Mouse (Mus musculus) MEL (cell line): ENCODE measurements at regions not wholly inside any gene's neighbourhood (a gene's known extent, or its start where the extent isn't known, plus 50 kb on each side); places are given as distances from the start of the nearest gene placed in this dataset.

Experiments used
- DNase-seq: peaks from one replicate; pipeline ENCODE4 v3.0.0; 2011; ENCODE audit warnings: low read depth, low spot score
- H3K27ac ChIP-seq: 2 replicates; pipeline ENCODE4 v1.5.1; 2012; ENCODE audit warnings: low read depth, mild to moderate bottlenecking, control low read depth, low read length, moderate library complexity; ENCODE audit not compliant: control insufficient read depth
- H3K27me3 ChIP-seq, 2 experiments: fragments of 150-350 bp in 1 of 2; sonication (generic) in 1 of 2; 2 replicates each; pipeline ENCODE4 v1.6.1; 2012; ENCODE audit warnings: low read length in 2 of 2, mild to moderate bottlenecking in 2 of 2, improper control_type of control experiment in 1 of 2, moderate library complexity in 1 of 2; ENCODE audit not compliant: insufficient read depth in 2 of 2, control insufficient read depth in 1 of 2
- H3K36me3 ChIP-seq, 2 experiments: 2 replicates each; pipeline ENCODE4 v1.6.1; 2012 to 2014; ENCODE audit warnings: low read length in 2 of 2, improper control_type of control experiment in 1 of 2, inconsistent platforms in 1 of 2, mild to moderate bottlenecking in 1 of 2; ENCODE audit not compliant: insufficient read depth in 2 of 2, control insufficient read depth in 1 of 2
- H3K4me1 ChIP-seq, 2 experiments: fragments of 150-350 bp in 1 of 2; sonication (generic) in 1 of 2; 2 replicates each; pipeline ENCODE4 v1.6.1; 2012; ENCODE audit warnings: low read length in 2 of 2, improper control_type of control experiment in 1 of 2, mild to moderate bottlenecking in 1 of 2; ENCODE audit not compliant: insufficient read depth in 2 of 2, control insufficient read depth in 1 of 2
- H3K4me3 ChIP-seq, 2 experiments: fragments of 150-350 bp in 1 of 2; sonication (generic) in 1 of 2; 2 replicates each; pipeline ENCODE4 v1.5.1; 2012; ENCODE audit warnings: low read depth in 2 of 2, low read length in 2 of 2, mild to moderate bottlenecking in 2 of 2, moderate library complexity in 2 of 2, control low read depth in 1 of 2, improper control_type of control experiment in 1 of 2; ENCODE audit not compliant: control insufficient read depth in 1 of 2, insufficient read depth in 1 of 2
- H3K79me2 ChIP-seq: 2 replicates; pipeline ENCODE4 v1.6.1; 2012; ENCODE audit warnings: mild to moderate bottlenecking, low read length, moderate library complexity; ENCODE audit not compliant: control insufficient read depth, poor library complexity, insufficient read depth
- H3K9ac ChIP-seq: 2 replicates; pipeline ENCODE4 v1.6.1; 2012; ENCODE audit warnings: low read depth, mild to moderate bottlenecking, control low read depth, low read length, moderate library complexity; ENCODE audit not compliant: control insufficient read depth, poor library complexity, severe bottlenecking
- H3K9me3 ChIP-seq: fragments of 150-350 bp; sonication (generic); replicated peaks from 2 replicates; pipeline ENCODE4 v1.6.1; 2012; ENCODE audit warnings: mild to moderate bottlenecking, low read length, improper control_type of control experiment, moderate library complexity; ENCODE audit not compliant: insufficient read depth
- BHLHE40 ChIP-seq: IDR thresholded peaks from 2 replicates; pipeline ENCODE4 v1.6.1; 2012; ENCODE audit warnings: low read depth, mild to moderate bottlenecking, inconsistent platforms, low read length, improper control_type of control experiment, borderline replicate concordance
- CHD2 ChIP-seq: IDR thresholded peaks from 2 replicates; pipeline ENCODE4 v1.6.1; 2011; ENCODE audit warnings: low read length, improper control_type of control experiment
- CTCF ChIP-seq, 3 experiments: IDR thresholded peaks in 2 of 3; conservative IDR thresholded peaks in 1 of 3; 2 replicates each; pipeline ENCODE4 v1.5.1; 2011 to 2012; ENCODE audit warnings: low read length in 3 of 3, low read depth in 2 of 3, mild to moderate bottlenecking in 2 of 3, improper control_type of control experiment in 1 of 3, inconsistent platforms in 1 of 3, mixed read lengths in 1 of 3, moderate library complexity in 1 of 3; ENCODE audit not compliant: control insufficient read depth in 1 of 3, insufficient read depth in 1 of 3, poor library complexity in 1 of 3, severe bottlenecking in 1 of 3
- EP300 ChIP-seq, 2 experiments: IDR thresholded peaks; 2 replicates each; pipeline ENCODE4 v1.6.1; 2011; ENCODE audit warnings: improper control_type of control experiment in 2 of 2, low read length in 2 of 2, low read depth in 1 of 2, mild to moderate bottlenecking in 1 of 2
- ETS1 ChIP-seq: IDR thresholded peaks from 2 replicates; pipeline ENCODE4 v1.6.1; 2012; ENCODE audit warnings: low read depth, mild to moderate bottlenecking, inconsistent platforms, low read length, improper control_type of control experiment, moderate library complexity
- GATA1 ChIP-seq: IDR thresholded peaks from 2 replicates; pipeline ENCODE4 v1.6.1; 2011; ENCODE audit warnings: low read depth, low read length, improper control_type of control experiment
- HCFC1 ChIP-seq: IDR thresholded peaks from 2 replicates; pipeline ENCODE4 v1.6.1; 2012; ENCODE audit warnings: low read depth, mild to moderate bottlenecking, inconsistent platforms, low read length, improper control_type of control experiment, moderate library complexity
- KAT2A ChIP-seq: conservative IDR thresholded peaks from 2 replicates; pipeline ENCODE4 v1.6.1; 2012; ENCODE audit warnings: low read depth, low read length, improper control_type of control experiment, inconsistent platforms
- MAFK ChIP-seq: IDR thresholded peaks from 2 replicates; pipeline ENCODE4 v1.6.1; 2011; ENCODE audit warnings: low read depth, mild to moderate bottlenecking, low read length, improper control_type of control experiment, borderline replicate concordance
- MAZ ChIP-seq: IDR thresholded peaks from 2 replicates; pipeline ENCODE4 v1.6.1; 2012; ENCODE audit warnings: low read depth, mild to moderate bottlenecking, inconsistent platforms, low read length, improper control_type of control experiment
- MEF2A ChIP-seq: IDR thresholded peaks from 2 replicates; pipeline ENCODE4 v1.6.1; 2014; ENCODE audit warnings: low read depth, mild to moderate bottlenecking, inconsistent platforms, low read length, improper control_type of control experiment; ENCODE audit not compliant: poor library complexity, insufficient replicate concordance, severe bottlenecking; ENCODE audit errors: extremely low read depth
- MXI1 ChIP-seq: IDR thresholded peaks from 2 replicates; pipeline ENCODE4 v1.6.1; 2011; ENCODE audit warnings: mild to moderate bottlenecking, low read depth, low read length, improper control_type of control experiment
- MYB ChIP-seq: IDR thresholded peaks from 2 replicates; pipeline ENCODE4 v1.6.1; 2011; ENCODE audit warnings: mild to moderate bottlenecking, low read depth, low read length, improper control_type of control experiment
- MYC ChIP-seq: IDR thresholded peaks from 2 replicates; pipeline ENCODE4 v1.6.1; 2011; ENCODE audit warnings: low read depth, mild to moderate bottlenecking, low read length, improper control_type of control experiment, moderate library complexity
- NRF1 ChIP-seq: IDR thresholded peaks from 2 replicates; pipeline ENCODE4 v1.6.1; 2014; ENCODE audit warnings: low read depth, mild to moderate bottlenecking, inconsistent platforms, low read length, improper control_type of control experiment, moderate library complexity; ENCODE audit not compliant: poor library complexity, insufficient read depth, severe bottlenecking
- POLR2AphosphoS2 ChIP-seq: IDR thresholded peaks from 2 replicates; pipeline ENCODE4 v1.6.1; 2011; ENCODE audit warnings: low read length, improper control_type of control experiment
- POLR2AphosphoS5 ChIP-seq: IDR thresholded peaks from 2 replicates; pipeline ENCODE4 v1.6.1; 2012; ENCODE audit warnings: low read depth, borderline replicate concordance, mild to moderate bottlenecking, inconsistent platforms, low read length, moderate library complexity, mixed read lengths
- RAD21 ChIP-seq: IDR thresholded peaks from 2 replicates; pipeline ENCODE4 v1.6.1; 2011; ENCODE audit warnings: mild to moderate bottlenecking, low read depth, low read length, improper control_type of control experiment
- RCOR1 ChIP-seq: IDR thresholded peaks from 2 replicates; pipeline ENCODE4 v1.6.1; 2012; ENCODE audit warnings: low read depth, mild to moderate bottlenecking, inconsistent platforms, low read length, improper control_type of control experiment
- SIN3A ChIP-seq: IDR thresholded peaks from 2 replicates; pipeline ENCODE4 v1.6.1; 2012; ENCODE audit warnings: low read length, improper control_type of control experiment, inconsistent platforms
- TBP ChIP-seq: IDR thresholded peaks from 2 replicates; pipeline ENCODE4 v1.8.0; 2011; ENCODE audit warnings: low read depth, low read length, improper control_type of control experiment
- TCF12 ChIP-seq: IDR thresholded peaks from 2 replicates; pipeline ENCODE4 v1.6.1; 2014; ENCODE audit warnings: low read depth, mild to moderate bottlenecking, inconsistent platforms, low read length, improper control_type of control experiment, moderate library complexity
- ZC3H11A ChIP-seq: IDR thresholded peaks from 2 replicates; pipeline ENCODE4 v1.6.1; 2012; ENCODE audit warnings: low read depth, mild to moderate bottlenecking, inconsistent platforms, low read length, improper control_type of control experiment
- ZNF384 ChIP-seq: IDR thresholded peaks from 2 replicates; pipeline ENCODE4 v1.6.1; 2012; ENCODE audit warnings: low read depth, mild to moderate bottlenecking, inconsistent platforms, low read length, improper control_type of control experiment

GRCm38 (mm10) chr5:17247732-17248606 is 125.0 kb upstream of the Speer4f2 start:
- no peak overlapping the region for H3K4me3 ChIP-seq
- H3K27me3 ChIP-seq, result no peaks in the 10 kb centered on the region
- TF ChIP-seq POLR2AphosphoS5, result no peak
- no peak for TF ChIP-seq MAFK
- no peak for TF ChIP-seq BHLHE40
- TF ChIP-seq MYB, result no peak
- TF ChIP-seq RCOR1, result no peak
- no peak for TF ChIP-seq POLR2AphosphoS2
- no peak for TF ChIP-seq TCF12
- no peak for TF ChIP-seq ETS1
- no peak for TF ChIP-seq NRF1
- no peak for TF ChIP-seq CTCF (IDR thresholded peaks at IDR 0.05 in 2 of 3, conservative IDR thresholded peaks at IDR 0.05 in 1 of 3; ENCODE audit: control insufficient read depth in 1 of 3, insufficient read depth in 1 of 3, low read depth in 2 of 3, low read length in 3 of 3, poor library complexity in 1 of 3, severe bottlenecking in 1 of 3)
- TF ChIP-seq EP300 (IDR thresholded peaks at IDR 0.05; ENCODE audit: low read depth in 1 of 2, low read length in 2 of 2), result no peak
- no peak for TF ChIP-seq GATA1
- no peak for TF ChIP-seq RAD21
- no peak for TF ChIP-seq MYC
- TF ChIP-seq ZC3H11A, result no peak
- no peak for TF ChIP-seq TBP
- no peak for TF ChIP-seq MEF2A
- no peaks in the 10 kb centered on the region for H3K36me3 ChIP-seq
- DNase-seq, result no peak
- H3K4me1 ChIP-seq, result no peaks in the 10 kb centered on the region
- no peak overlapping the region for H3K27ac ChIP-seq
- H3K9me3 ChIP-seq, result no peaks in the 10 kb centered on the region
- H3K79me2 ChIP-seq, result no peaks in the 10 kb centered on the region
- H3K9ac ChIP-seq, result no peak overlapping the region

- H3K4me1 ChIP-seq, result no peaks in the 10 kb centered on the region
- no peak overlapping the region for H3K9ac ChIP-seq
- no peaks in the 10 kb centered on the region for H3K9me3 ChIP-seq
- H3K79me2 ChIP-seq, result no peaks in the 10 kb centered on the region
- H3K27me3 ChIP-seq, result no peaks in the 10 kb centered on the region
- no peaks in the 10 kb centered on the region for H3K36me3 ChIP-seq
- no peak for DNase-seq
- no peak overlapping the region for H3K27ac ChIP-seq
- TF ChIP-seq SIN3A (no peak), KAT2A (no peak), MAZ (no peak), NRF1 (no peak), ZNF384 (no peak), MXI1 (no peak), CHD2 (no peak), HCFC1 (no peak)
- no peak overlapping the region for H3K4me3 ChIP-seq
Measured at GRCm38 (mm10) chr5:17260541-17261325, 112.2 kb upstream of the Speer4f2 start.
